Mouse (Mus musculus): ENCODE data around the gene Col25a1. TPM values are rescaled to one million over a fixed set of nuclear protein-coding genes. Genes with fewer than 3 reads are reported as not detected.

The Col25a1 gene
- polyA plus RNA-seq, 1 experiment from 2014 or later, result 1.0 TPM

GRCm38 (mm10) chr3:130303597-130303996 lies 172.3 kb downstream of the Col25a1 start:
- ATAC-seq (ENCODE audit: low read depth), result no peak
- no peak overlapping the region for H3K27ac ChIP-seq (ENCODE audit: low read length)
- no peak overlapping the region for H3K4me2 ChIP-seq (ENCODE audit: low read depth, low read length)
- no peak overlapping the region for H3K4me3 ChIP-seq (ENCODE audit: low read depth, low read length)
- no peaks in the 10 kb centered on the region for H3K36me3 ChIP-seq (ENCODE audit: control insufficient read depth, insufficient read depth)
- no peak overlapping the region for H3K9ac ChIP-seq (ENCODE audit: low read depth, low read length)
- no peaks in the 10 kb centered on the region for H3K27me3 ChIP-seq (ENCODE audit: control insufficient read depth, insufficient read depth, low read depth, low read length)
- H3K9me3 ChIP-seq (replicated peaks; ENCODE audit: control insufficient read depth, low read length), result no peaks in the 10 kb centered on the region
- 68% methylated on average over 12 of the region's 12 CpGs for WGBS (ENCODE audit: insufficient replicate concordance)
- H3K4me1 ChIP-seq (ENCODE audit: control insufficient read depth, low read depth, low read length), result no peaks in the 10 kb centered on the region

- no peaks in the 10 kb centered on the region for H3K36me3 ChIP-seq (ENCODE audit: control insufficient read depth, insufficient read depth)
- no peak overlapping the region for H3K4me2 ChIP-seq (ENCODE audit: low read depth, low read length)
- H3K27ac ChIP-seq (ENCODE audit: low read length), result no peak overlapping the region
- H3K4me3 ChIP-seq (ENCODE audit: low read depth, low read length), result no peak overlapping the region
- H3K9me3 ChIP-seq (replicated peaks; ENCODE audit: control insufficient read depth, low read length), result no peaks in the 10 kb centered on the region
- H3K27me3 ChIP-seq (ENCODE audit: control insufficient read depth, insufficient read depth, low read depth, low read length), result no peaks in the 10 kb centered on the region
- ATAC-seq (ENCODE audit: low read depth), result no peak
- no peak overlapping the region for H3K9ac ChIP-seq (ENCODE audit: low read depth, low read length)
- no peaks in the 10 kb centered on the region for H3K4me1 ChIP-seq (ENCODE audit: control insufficient read depth, low read depth, low read length)
- WGBS (ENCODE audit: insufficient replicate concordance), result 65% methylated on average over 9 of the region's 9 CpGs
Measured at GRCm38 (mm10) chr3:130304827-130305226, 173.5 kb downstream of the Col25a1 start.

GRCm38 (mm10) chr3:130305686-130306085 lies 174.4 kb downstream of the Col25a1 start:
- Histone ChIP-seq H3K9ac (ENCODE audit: low read depth, low read length) (no peak overlapping the region), H3K27ac (ENCODE audit: low read length) (no peak overlapping the region), H3K4me3 (ENCODE audit: low read depth, low read length) (no peak overlapping the region), H3K4me1 (ENCODE audit: control insufficient read depth, low read depth, low read length) (no peaks in the 10 kb centered on the region), H3K9me3 (replicated peaks; ENCODE audit: control insufficient read depth, low read length) (no peaks in the 10 kb centered on the region), H3K36me3 (ENCODE audit: control insufficient read depth, insufficient read depth) (no peaks in the 10 kb centered on the region), H3K4me2 (ENCODE audit: low read depth, low read length) (no peak overlapping the region), H3K27me3 (ENCODE audit: control insufficient read depth, insufficient read depth, low read depth, low read length) (no peaks in the 10 kb centered on the region)
- 53% methylated on average over 9 of the region's 9 CpGs for WGBS (ENCODE audit: insufficient replicate concordance)
- peak; percentile 47; the same call in 1 of the 2 replicates for ATAC-seq (ENCODE audit: low read depth)

- Histone ChIP-seq H3K9ac (ENCODE audit: low read depth, low read length) (no peak overlapping the region), H3K4me2 (ENCODE audit: low read depth, low read length) (no peak overlapping the region), H3K27me3 (ENCODE audit: control insufficient read depth, insufficient read depth, low read depth, low read length) (no peaks in the 10 kb centered on the region), H3K27ac (ENCODE audit: low read length) (no peak overlapping the region), H3K4me3 (ENCODE audit: low read depth, low read length) (no peak overlapping the region), H3K36me3 (ENCODE audit: control insufficient read depth, insufficient read depth) (no peaks in the 10 kb centered on the region), H3K9me3 (replicated peaks; ENCODE audit: control insufficient read depth, low read length) (no peaks in the 10 kb centered on the region), H3K4me1 (ENCODE audit: control insufficient read depth, low read depth, low read length) (no peaks in the 10 kb centered on the region)
- ATAC-seq (ENCODE audit: low read depth), result no peak
- 61% methylated on average over 4 of the region's 4 CpGs for WGBS (ENCODE audit: insufficient replicate concordance)
Measured at GRCm38 (mm10) chr3:130309277-130309676, 178.0 kb downstream of the Col25a1 start.

- Histone ChIP-seq H3K9ac (ENCODE audit: low read depth, low read length) (no peak overlapping the region), H3K4me1 (ENCODE audit: control insufficient read depth, low read depth, low read length) (no peaks in the 10 kb centered on the region), H3K9me3 (replicated peaks; ENCODE audit: control insufficient read depth, low read length) (no peaks in the 10 kb centered on the region), H3K27me3 (ENCODE audit: control insufficient read depth, insufficient read depth, low read depth, low read length) (no peaks in the 10 kb centered on the region), H3K27ac (ENCODE audit: low read length) (no peak overlapping the region), H3K36me3 (ENCODE audit: control insufficient read depth, insufficient read depth) (no peaks in the 10 kb centered on the region), H3K4me2 (ENCODE audit: low read depth, low read length) (no peak overlapping the region), H3K4me3 (ENCODE audit: low read depth, low read length) (no peak overlapping the region)
- ATAC-seq (ENCODE audit: low read depth), result no peak
- 68% methylated on average over 14 of the region's 14 CpGs for WGBS (ENCODE audit: insufficient replicate concordance)
Measured at GRCm38 (mm10) chr3:130310694-130311305, 179.5 kb downstream of the Col25a1 start.

- WGBS (ENCODE audit: insufficient replicate concordance), result 67% methylated on average over 6 of the region's 6 CpGs
- Histone ChIP-seq H3K4me1 (ENCODE audit: control insufficient read depth, low read depth, low read length) (no peaks in the 10 kb centered on the region), H3K9me3 (replicated peaks; ENCODE audit: control insufficient read depth, low read length) (no peaks in the 10 kb centered on the region), H3K36me3 (ENCODE audit: control insufficient read depth, insufficient read depth) (no peaks in the 10 kb centered on the region), H3K9ac (ENCODE audit: low read depth, low read length) (no peak overlapping the region), H3K4me3 (ENCODE audit: low read depth, low read length) (no peak overlapping the region), H3K27me3 (ENCODE audit: control insufficient read depth, insufficient read depth, low read depth, low read length) (no peaks in the 10 kb centered on the region), H3K4me2 (ENCODE audit: low read depth, low read length) (no peak overlapping the region), H3K27ac (ENCODE audit: low read length) (no peak overlapping the region)
- no peak for ATAC-seq (ENCODE audit: low read depth)
Measured at GRCm38 (mm10) chr3:130313246-130313645, 181.9 kb downstream of the Col25a1 start.

- no peak for ATAC-seq (ENCODE audit: low read depth)
- H3K4me3 ChIP-seq (ENCODE audit: low read depth, low read length), result no peak overlapping the region
- WGBS (ENCODE audit: insufficient replicate concordance), result 64% methylated on average over 13 of the region's 13 CpGs
Measured at GRCm38 (mm10) chr3:130327039-130328015, 196.0 kb downstream of the Col25a1 start.

GRCm38 (mm10) chr3:130328909-130329308 lies 197.6 kb downstream of the Col25a1 start:
- Histone ChIP-seq H3K36me3 (ENCODE audit: control insufficient read depth, insufficient read depth) (no peaks in the 10 kb centered on the region), H3K4me1 (ENCODE audit: control insufficient read depth, low read depth, low read length) (no peaks in the 10 kb centered on the region), H3K27ac (ENCODE audit: low read length) (no peak overlapping the region), H3K27me3 (ENCODE audit: control insufficient read depth, insufficient read depth, low read depth, low read length) (no peaks in the 10 kb centered on the region), H3K9ac (ENCODE audit: low read depth, low read length) (no peak overlapping the region), H3K4me3 (ENCODE audit: low read depth, low read length) (no peak overlapping the region), H3K9me3 (replicated peaks; ENCODE audit: control insufficient read depth, low read length) (no peaks in the 10 kb centered on the region), H3K4me2 (ENCODE audit: low read depth, low read length) (no peak overlapping the region)
- ATAC-seq (ENCODE audit: low read depth), result no peak
- WGBS (ENCODE audit: insufficient replicate concordance), result 65% methylated on average over 9 of the region's 9 CpGs

More at GRCm38 (mm10) chr3:130327039-130328015, 196.0 kb downstream of the Col25a1 start:
- no peaks in the 10 kb centered on the region for H3K27me3 ChIP-seq (ENCODE audit: control insufficient read depth, insufficient read depth, low read depth, low read length)
- no peak overlapping the region for H3K27ac ChIP-seq (ENCODE audit: low read length)
- H3K9ac ChIP-seq (ENCODE audit: low read depth, low read length), result no peak overlapping the region
- no peaks in the 10 kb centered on the region for H3K36me3 ChIP-seq (ENCODE audit: control insufficient read depth, insufficient read depth)
- H3K4me2 ChIP-seq (ENCODE audit: low read depth, low read length), result no peak overlapping the region
- H3K9me3 ChIP-seq (replicated peaks; ENCODE audit: control insufficient read depth, low read length), result no peaks in the 10 kb centered on the region
- H3K4me1 ChIP-seq (ENCODE audit: control insufficient read depth, low read depth, low read length), result no peaks in the 10 kb centered on the region
